Mouse (Mus musculus) thymus, adult 2 months (tissue): ENCODE measurements around the gene Bysl.
A peak's percentile ranks its signal among the peaks of the same experiment; 100 is the strongest.

Source experiments
- CTCF ChIP-seq: fragments of 200-500 bp; IDR thresholded peaks from 2 replicates; pipeline ENCODE4 v1.5.1; 2012; ENCODE audit warnings: mild to moderate bottlenecking, control low read depth, low read length, moderate library complexity, borderline replicate concordance; ENCODE audit not compliant: control insufficient read depth, poor library complexity, insufficient read depth; ENCODE audit errors: extremely low read depth
- POLR2A ChIP-seq: fragments of 200-500 bp; IDR thresholded peaks from 2 replicates; pipeline ENCODE4 v1.6.1; 2012; ENCODE audit warnings: mild to moderate bottlenecking, low read length, control low read depth, moderate library complexity; ENCODE audit not compliant: control insufficient read depth, poor library complexity, insufficient read depth; ENCODE audit errors: extremely low read depth

GRCm38 (mm10) chr17:47606220-47606619, 5.1 kb downstream of the Bysl start:
- TF ChIP-seq POLR2A (no peak), CTCF (peak; percentile 42; the same call in 1 of the 2 replicates)
